Mouse (Mus musculus): ENCODE data around the gene Bsph1. TPM values are rescaled to one million over a fixed set of nuclear protein-coding genes. Genes with fewer than 3 reads are reported as not detected.
"Not testable (repeated sequence)": the region's sequence is repeated elsewhere in the genome, so short reads cannot be mapped to it uniquely, and the experiment has no call there.

The Bsph1 gene
- total RNA-seq (2021) (not detected), polyA plus RNA-seq (2012; rRNA removed) (not detected in 2 replicates)
- long read RNA-seq, result 0 reads

- 47% methylated on average over 1 of the region's 1 CpGs for WGBS
- H3K4me3 ChIP-seq; H3K27ac ChIP-seq; H3K9ac ChIP-seq (ENCODE audit: low read depth, low read length); H3K4me1 ChIP-seq (ENCODE audit: control insufficient read depth, insufficient read depth, low read length); H3K79me2 ChIP-seq (replicated peaks; ENCODE audit: control insufficient read depth, insufficient read depth, low read length); DNase-seq; intact Hi-C loops (cut with DNase I); H3K36me3 ChIP-seq (ENCODE audit: control insufficient read depth, insufficient read depth, low read length); H3K27me3 ChIP-seq (ENCODE audit: control insufficient read depth, insufficient read depth, low read length): not testable (repeated sequence)
These were observed at the start of gene Bsph1 for GRCm38 (mm10) chr7:13450541-13450940. Bsph1 (plus strand) TSS chr7:13450841.

DNA sequence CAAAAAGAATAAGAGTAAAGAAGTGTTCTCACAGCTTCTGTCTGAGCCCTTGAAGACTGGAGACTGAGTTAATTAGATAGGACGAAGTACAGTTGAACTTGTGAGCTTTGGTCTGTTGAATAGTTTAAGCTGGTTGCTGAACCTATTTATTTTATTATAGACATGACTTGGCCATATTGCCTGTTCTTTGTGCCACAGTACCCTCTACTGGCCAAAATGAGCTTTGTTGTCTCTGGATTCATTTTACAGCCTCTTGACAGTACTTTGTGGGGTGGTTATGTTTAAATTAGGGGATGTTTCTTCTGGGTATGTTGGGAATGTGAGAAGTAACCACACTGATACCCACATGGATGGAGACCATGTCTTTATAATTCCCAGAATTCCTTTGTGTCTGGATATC lies 60.9 kb downstream of the Bsph1 start:
- WGBS, result 43% methylated on average over 1 of the region's 1 CpGs
- no peak overlapping the region for H3K9ac ChIP-seq (ENCODE audit: low read depth, low read length)

More for the DNA sequence above, 60.9 kb downstream of the Bsph1 start:
- no peaks in the 10 kb centered on the region for H3K79me2 ChIP-seq (replicated peaks; ENCODE audit: control insufficient read depth, insufficient read depth, low read length)
- intact Hi-C loops (cut with DNase I), result no loop called here
- H3K27ac ChIP-seq, result no peak overlapping the region
- TF ChIP-seq CTCF (IDR thresholded peaks at IDR 0.05) (peak; percentile 52), EP300 (IDR thresholded peaks at IDR 0.05; ENCODE audit: insufficient read depth, low read depth, low read length) (no peak), POLR2A (IDR thresholded peaks at IDR 0.05; ENCODE audit: insufficient read depth, low read depth, low read length) (no peak)
- H3K27me3 ChIP-seq (ENCODE audit: control insufficient read depth, insufficient read depth, low read length), result no peaks in the 10 kb centered on the region
- H3K4me3 ChIP-seq, result no peak overlapping the region
- no peak for DNase-seq
- no peaks in the 10 kb centered on the region for H3K4me1 ChIP-seq (ENCODE audit: control insufficient read depth, insufficient read depth, low read length)
- no peaks in the 10 kb centered on the region for H3K36me3 ChIP-seq (ENCODE audit: control insufficient read depth, insufficient read depth, low read length)

Other genes starting within 250 kb of the Bsph1 start
- not detected for gene Vmn1r89, start 237.8 kb upstream of the Bsph1 start, total RNA-seq (2021)
- not detected in 2 replicates for gene Vmn1r89, start 237.8 kb upstream of the Bsph1 start, polyA plus RNA-seq (2012; rRNA removed)
- 1 to 10 TPM; 2.6 to 2.7 TPM for gene Lig1, start 173.6 kb upstream of the Bsph1 start, total RNA-seq (2021)
- 1.6 and 2.1 TPM in 2 replicates for gene Lig1, start 173.6 kb upstream of the Bsph1 start, polyA plus RNA-seq (2012; rRNA removed)
- gene Zswim9, start 172.1 kb upstream of the Bsph1 start, total RNA-seq (2021), result 10 to 100 TPM in 1 of 2 experiments, 1 to 10 TPM in 1; 9.2 to 10.0 TPM
- gene Zswim9, start 172.1 kb upstream of the Bsph1 start, polyA plus RNA-seq (2012; rRNA removed), result 4.6 and 5.3 TPM in 2 replicates
- gene Pla2g4c, start 126.2 kb upstream of the Bsph1 start, total RNA-seq (2021), result not detected
- gene Pla2g4c, start 126.2 kb upstream of the Bsph1 start, polyA plus RNA-seq (2012; rRNA removed), result 0.03 and 0.04 TPM in 2 replicates
- not detected for gene Cabp5, start 52.7 kb upstream of the Bsph1 start, total RNA-seq (2021)
- gene Cabp5, start 52.7 kb upstream of the Bsph1 start, polyA plus RNA-seq (2012; rRNA removed), result not detected in 2 replicates
- not detected for gene Bsph2, start 120.2 kb downstream of the Bsph1 start, total RNA-seq (2021)
- not detected in 2 replicates for gene Bsph2, start 120.2 kb downstream of the Bsph1 start, polyA plus RNA-seq (2012; rRNA removed)
- not detected for gene Sult2a5, start 173.1 kb downstream of the Bsph1 start, total RNA-seq (2021)
- not detected in 2 replicates for gene Sult2a5, start 173.1 kb downstream of the Bsph1 start, polyA plus RNA-seq (2012; rRNA removed)